Mouse (Mus musculus) liver, adult 2 months (tissue): ENCODE results near the gene Ric3.

Experiments
- CTCF ChIP-seq: fragments of 200-500 bp; IDR thresholded peaks from 2 replicates; pipeline ENCODE4 v1.5.1; 2011; ENCODE audit warnings: low read depth, low read length, control low read depth
- POLR2A ChIP-seq: fragments of 200-500 bp; IDR thresholded peaks from 2 replicates; pipeline ENCODE4 v1.6.1; 2011; ENCODE audit warnings: low read length, control low read depth; ENCODE audit not compliant: insufficient read depth; ENCODE audit errors: extremely low read depth

DNA sequence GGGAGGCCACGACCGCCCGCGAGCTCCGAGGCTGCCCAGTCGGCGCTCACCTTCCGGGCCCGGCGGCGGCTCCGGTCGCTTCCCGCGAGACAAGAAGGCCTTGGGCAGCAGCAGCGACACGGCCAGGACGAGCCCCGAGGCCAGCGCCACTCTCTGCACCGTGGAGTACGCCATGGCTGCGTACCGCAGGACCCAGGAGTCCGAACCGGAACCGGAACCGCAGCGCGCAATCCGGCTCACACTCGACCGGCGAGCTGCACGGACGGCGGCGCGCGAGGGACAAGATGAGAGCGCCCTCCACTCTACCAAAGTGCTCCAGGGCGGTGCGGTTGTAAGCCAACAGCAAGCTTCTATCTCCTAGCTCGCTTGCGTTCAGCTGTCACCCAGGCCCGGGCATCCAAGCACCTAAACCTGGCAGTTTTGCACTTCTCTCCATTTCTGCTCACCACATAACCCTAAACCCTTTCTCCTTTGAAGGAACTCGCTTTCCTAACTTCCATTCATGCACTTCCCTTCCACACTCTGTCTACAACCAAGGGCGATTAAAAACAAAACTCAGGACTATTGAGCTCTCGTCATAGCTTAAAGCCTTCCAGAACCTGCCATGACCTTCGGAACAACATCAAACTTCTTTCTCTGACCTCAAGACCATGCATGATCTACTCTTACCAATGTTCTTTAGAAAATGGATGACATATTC, at the start of gene Ric3:
- TF ChIP-seq CTCF (no peak), POLR2A (no peak)
